Mouse (Mus musculus): ENCODE data around the gene Heatr6. TPM values are rescaled to one million over a fixed set of nuclear protein-coding genes. Genes with fewer than 3 reads are reported as not detected.

Gene Heatr6
- polyA plus RNA-seq (2015; fragmentation: Nextera tagmentation; extraction: Ambion mirVana), result 14.4 and 14.9 TPM in 2 replicates

GRCm38 (mm10) chr11:83753581-83754181 is at the start of gene Heatr6:
Heatr6 (plus strand) TSS chr11:83753696.
- Histone ChIP-seq H3K4me2 (ENCODE audit: low read length) (peak within 1 kb of the TSS; percentile 57), H3K4me3 (replicated peaks; ENCODE audit: low read depth, low read length) (peak within 1 kb of the TSS; percentile 69), H3K27ac (peak within 1 kb of the TSS; percentile 81), H3K27me3 (ENCODE audit: insufficient read depth, low read length) (no peaks in the 10 kb centered on the region), H3K4me1 (replicated peaks; ENCODE audit: insufficient read depth, low read length) (peaks cover 8% of the 10 kb centered on the region; the same call in 1 of the 2 replicates), H3K36me3 (ENCODE audit: insufficient read depth, low read length) (peaks cover 17% of the 10 kb centered on the region), H3K9me3 (replicated peaks; ENCODE audit: low read length) (no peaks in the 10 kb centered on the region), H3K9ac (ENCODE audit: low read depth, low read length) (peak within 1 kb of the TSS; percentile 76)
- under 1% methylated on average over 47 of the region's 47 CpGs for WGBS
- no peak for TF ChIP-seq CTCF (IDR thresholded peaks at IDR 0.05; ENCODE audit: low read depth)
- ATAC-seq (replicated peaks; ENCODE audit: low FRiP score, low read depth), result peak; percentile 98
- DNase-seq (ENCODE audit: low spot score), result peak; percentile 95

DNA sequence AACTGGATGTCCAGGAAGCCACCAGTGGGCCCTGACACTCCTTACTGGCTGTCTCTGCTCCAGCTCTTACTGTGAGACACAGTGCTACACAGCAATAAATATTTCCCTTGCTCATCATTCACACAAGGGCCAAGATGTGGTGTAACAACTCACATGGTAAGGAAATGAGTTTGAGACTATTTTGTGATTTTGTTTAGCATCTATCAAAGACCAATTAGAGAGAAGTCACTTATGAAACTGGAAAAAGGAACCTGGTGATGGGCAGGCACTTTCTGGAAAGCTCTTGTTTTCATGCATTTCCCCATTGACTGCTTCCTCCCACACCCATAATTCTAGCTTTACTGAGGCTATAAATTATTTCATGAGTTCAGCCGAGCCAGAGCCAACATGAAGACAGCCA is 49.8 kb upstream of the Heatr6 start, which contains the start of gene Wfdc17:
TSS of gene Wfdc17 (plus strand) at position 287 of the 400 bp plus-strand sequence.
- no peak for TF ChIP-seq CTCF (IDR thresholded peaks at IDR 0.05; ENCODE audit: low read depth)
- no peaks in the 10 kb centered on the region for H3K9me3 ChIP-seq (replicated peaks; ENCODE audit: low read length)
- no peak within 1 kb of the TSS for H3K9ac ChIP-seq (ENCODE audit: low read depth, low read length)
- no peak for ATAC-seq (replicated peaks; ENCODE audit: low FRiP score, low read depth)
- no peaks in the 10 kb centered on the region for H3K4me1 ChIP-seq (replicated peaks; ENCODE audit: insufficient read depth, low read length)
- H3K27me3 ChIP-seq (ENCODE audit: insufficient read depth, low read length), result no peaks in the 10 kb centered on the region
- 5% methylated on average over 1 of the region's 1 CpGs for WGBS
- no peak within 1 kb of the TSS for H3K4me2 ChIP-seq (ENCODE audit: low read length)
- H3K4me3 ChIP-seq (replicated peaks; ENCODE audit: low read depth, low read length), result no peak within 1 kb of the TSS
- DNase-seq (ENCODE audit: low spot score), result no peak
- no peaks in the 10 kb centered on the region for H3K36me3 ChIP-seq (ENCODE audit: insufficient read depth, low read length)
- H3K27ac ChIP-seq, result no peak within 1 kb of the TSS

DNA sequence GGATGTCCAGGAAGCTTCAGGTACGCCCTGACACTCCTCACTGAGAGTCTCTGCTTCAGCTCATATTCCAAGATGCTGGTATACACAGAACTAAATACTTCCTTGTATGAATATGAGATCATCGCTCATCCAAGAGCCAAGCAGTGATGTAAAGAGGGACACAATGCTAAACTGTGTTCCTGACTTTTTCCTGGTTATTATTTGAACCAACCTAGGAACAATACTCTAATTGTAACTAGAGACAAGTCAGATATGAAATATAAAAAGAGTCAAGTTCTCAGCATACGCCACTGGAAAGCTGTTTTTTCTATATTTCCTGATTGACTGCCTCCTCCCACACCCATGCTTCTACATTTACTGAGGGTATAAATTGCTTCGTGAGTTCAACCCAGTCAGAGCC is 44.8 kb upstream of the Heatr6 start, which contains the start of gene Wfdc18:
TSS of gene Wfdc18 (plus strand) at position 301 of the 400 bp plus-strand sequence.
- no peak within 1 kb of the TSS for H3K4me3 ChIP-seq (replicated peaks; ENCODE audit: low read depth, low read length)
- H3K27ac ChIP-seq, result no peak within 1 kb of the TSS
- no peak within 1 kb of the TSS for H3K4me2 ChIP-seq (ENCODE audit: low read length)
- H3K27me3 ChIP-seq (ENCODE audit: insufficient read depth, low read length), result no peaks in the 10 kb centered on the region
- DNase-seq (ENCODE audit: low spot score) (no peak), ATAC-seq (replicated peaks; ENCODE audit: low FRiP score, low read depth) (no peak)
- whole genome bisulfite sequencing, result 58% methylated on average over 4 of the region's 4 CpGs
- H3K9me3 ChIP-seq (replicated peaks; ENCODE audit: low read length), result no peaks in the 10 kb centered on the region
- no peak for TF ChIP-seq CTCF (IDR thresholded peaks at IDR 0.05; ENCODE audit: low read depth)
- no peaks in the 10 kb centered on the region for H3K36me3 ChIP-seq (ENCODE audit: insufficient read depth, low read length)
- H3K4me1 ChIP-seq (replicated peaks; ENCODE audit: insufficient read depth, low read length), result no peaks in the 10 kb centered on the region
- no peak within 1 kb of the TSS for H3K9ac ChIP-seq (ENCODE audit: low read depth, low read length)

DNA sequence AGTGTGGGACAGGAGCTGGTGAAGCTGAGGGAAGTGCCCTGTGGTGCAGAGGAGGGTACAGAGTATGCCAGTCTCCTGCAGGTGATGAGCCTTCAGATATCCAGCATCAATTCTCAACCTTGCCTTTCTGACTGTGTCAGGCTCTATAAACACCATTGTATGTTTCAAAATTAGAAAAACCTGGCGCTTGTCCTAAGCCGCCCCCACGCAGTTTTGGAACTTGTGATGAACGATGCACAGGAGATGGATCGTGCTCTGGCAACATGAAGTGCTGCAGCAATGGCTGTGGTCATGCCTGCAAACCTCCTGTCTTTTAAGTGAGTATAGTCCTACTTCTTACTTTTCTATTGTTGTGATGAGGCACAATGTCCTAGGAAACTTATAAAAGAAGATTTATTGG is 43.8 kb upstream of the Heatr6 start:
- no peaks in the 10 kb centered on the region for H3K36me3 ChIP-seq (ENCODE audit: insufficient read depth, low read length)
- H3K27ac ChIP-seq, result no peak overlapping the region
- H3K9me3 ChIP-seq (replicated peaks; ENCODE audit: low read length), result no peaks in the 10 kb centered on the region
- no peak for TF ChIP-seq CTCF (IDR thresholded peaks at IDR 0.05; ENCODE audit: low read depth)
- DNase-seq (ENCODE audit: low spot score) (no peak), ATAC-seq (replicated peaks; ENCODE audit: low FRiP score, low read depth) (no peak)
- 66% methylated on average over 5 of the region's 5 CpGs for WGBS
- no peaks in the 10 kb centered on the region for H3K27me3 ChIP-seq (ENCODE audit: insufficient read depth, low read length)
- H3K4me3 ChIP-seq (replicated peaks; ENCODE audit: low read depth, low read length), result no peak overlapping the region
- no peak overlapping the region for H3K9ac ChIP-seq (ENCODE audit: low read depth, low read length)
- H3K4me2 ChIP-seq (ENCODE audit: low read length), result no peak overlapping the region
- H3K4me1 ChIP-seq (replicated peaks; ENCODE audit: insufficient read depth, low read length), result no peaks in the 10 kb centered on the region

DNA sequence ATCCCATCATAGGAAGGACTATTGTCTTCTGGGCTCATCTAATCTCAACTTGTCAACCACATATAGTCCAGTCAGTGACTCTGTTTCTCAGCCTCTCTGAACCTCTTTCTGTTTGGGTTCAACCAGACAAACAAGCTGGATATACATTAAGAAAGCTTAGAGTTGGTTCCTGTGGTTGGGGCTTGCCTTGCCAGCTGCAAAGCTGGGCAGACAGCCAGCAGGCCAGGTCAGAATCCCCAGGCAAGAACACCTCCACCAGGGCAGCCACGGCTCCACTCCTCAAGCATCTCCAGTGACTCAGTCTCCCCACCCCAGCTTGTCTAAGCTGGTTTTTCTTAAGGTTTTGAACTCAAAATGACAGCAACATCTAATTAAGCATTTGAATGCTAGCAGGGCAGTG is 40.8 kb upstream of the Heatr6 start:
- no peak overlapping the region for H3K4me2 ChIP-seq (ENCODE audit: low read length)
- TF ChIP-seq CTCF (IDR thresholded peaks at IDR 0.05; ENCODE audit: low read depth), result no peak
- DNase-seq (ENCODE audit: low spot score) (no peak), ATAC-seq (replicated peaks; ENCODE audit: low FRiP score, low read depth) (no peak)
- H3K9ac ChIP-seq (ENCODE audit: low read depth, low read length), result no peak overlapping the region
- H3K27me3 ChIP-seq (ENCODE audit: insufficient read depth, low read length), result no peaks in the 10 kb centered on the region
- H3K9me3 ChIP-seq (replicated peaks; ENCODE audit: low read length), result no peaks in the 10 kb centered on the region
- WGBS, result 76% methylated on average over 1 of the region's 1 CpGs
- no peak overlapping the region for H3K4me3 ChIP-seq (replicated peaks; ENCODE audit: low read depth, low read length)
- no peaks in the 10 kb centered on the region for H3K4me1 ChIP-seq (replicated peaks; ENCODE audit: insufficient read depth, low read length)
- no peak overlapping the region for H3K27ac ChIP-seq
- no peaks in the 10 kb centered on the region for H3K36me3 ChIP-seq (ENCODE audit: insufficient read depth, low read length)

DNA sequence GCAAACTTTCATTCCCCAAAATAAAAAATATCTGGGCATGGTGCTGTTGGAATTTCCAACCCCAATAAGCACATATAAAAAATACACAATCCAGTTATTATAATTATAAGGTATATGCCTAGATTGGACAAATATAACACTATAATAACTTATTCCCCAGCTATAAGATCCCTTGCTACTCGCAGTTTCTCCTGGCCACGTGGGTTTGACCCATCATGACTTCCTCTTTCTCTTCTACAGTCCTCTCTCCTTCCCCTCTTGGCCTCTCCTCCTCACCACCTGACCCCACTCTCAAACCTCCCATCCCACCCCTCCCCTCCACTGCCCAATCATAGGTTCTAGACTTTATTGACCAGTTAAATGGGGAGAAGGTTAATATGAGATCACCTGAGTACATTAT is 39.6 kb upstream of the Heatr6 start:
- Histone ChIP-seq H3K36me3 (ENCODE audit: insufficient read depth, low read length) (no peaks in the 10 kb centered on the region), H3K9ac (ENCODE audit: low read depth, low read length) (no peak overlapping the region)

More for the DNA sequence above, 39.6 kb upstream of the Heatr6 start:
- no peak for TF ChIP-seq CTCF (IDR thresholded peaks at IDR 0.05; ENCODE audit: low read depth)
- Histone ChIP-seq H3K9me3 (replicated peaks; ENCODE audit: low read length) (no peaks in the 10 kb centered on the region), H3K4me1 (replicated peaks; ENCODE audit: insufficient read depth, low read length) (no peaks in the 10 kb centered on the region), H3K4me2 (ENCODE audit: low read length) (no peak overlapping the region), H3K27me3 (ENCODE audit: insufficient read depth, low read length) (no peaks in the 10 kb centered on the region), H3K27ac (no peak overlapping the region), H3K4me3 (replicated peaks; ENCODE audit: low read depth, low read length) (no peak overlapping the region)
- DNase-seq (ENCODE audit: low spot score) (no peak), ATAC-seq (replicated peaks; ENCODE audit: low FRiP score, low read depth) (no peak)
- WGBS, result 80% methylated on average over 2 of the region's 2 CpGs

Measured in kidney, postnatal 0 days (tissue).